Mouse (Mus musculus): ENCODE measurements around the gene Col6a5. TPM values are rescaled to one million over a fixed set of nuclear protein-coding genes. Genes with fewer than 3 reads are reported as not detected.
"Not testable (repeated sequence)": the region's sequence is repeated elsewhere in the genome, so short reads cannot be mapped to it uniquely, and the experiment has no call there.

Col6a5 gene
- polyA plus RNA-seq, 1 experiment from 2014 or later, result 3.6 TPM

- Histone ChIP-seq H3K9me3 (ENCODE audit: control insufficient read depth) (no peaks in the 10 kb centered on the region), H3K27me3 (replicated peaks; ENCODE audit: control insufficient read depth, insufficient read depth, low read length) (no peaks in the 10 kb centered on the region), H3K36me3 (ENCODE audit: control insufficient read depth, insufficient read depth) (no peaks in the 10 kb centered on the region), H3K9ac (ENCODE audit: low read depth, low read length) (no peak overlapping the region), H3K4me3 (ENCODE audit: low read depth, low read length) (no peak overlapping the region), H3K4me2 (replicated peaks; ENCODE audit: low read depth) (no peak overlapping the region), H3K27ac (ENCODE audit: low read depth, low read length) (no peak overlapping the region), H3K4me1 (replicated peaks; ENCODE audit: control insufficient read depth, insufficient read depth, low read length) (no peaks in the 10 kb centered on the region)
- no peak for ATAC-seq
- no peak for TF ChIP-seq CTCF (IDR thresholded peaks at IDR 0.05; ENCODE audit: low read depth)
- 85% methylated on average over 5 of the region's 5 CpGs for WGBS
Observed at GRCm38 (mm10) chr9:105847261-105847660, 113.2 kb downstream of the Col6a5 start.

- H3K4me2 ChIP-seq (replicated peaks; ENCODE audit: low read depth); H3K9me3 ChIP-seq (ENCODE audit: control insufficient read depth); H3K4me3 ChIP-seq (ENCODE audit: low read depth, low read length); H3K4me1 ChIP-seq (replicated peaks; ENCODE audit: control insufficient read depth, insufficient read depth, low read length); H3K9ac ChIP-seq (ENCODE audit: low read depth, low read length); H3K27me3 ChIP-seq (replicated peaks; ENCODE audit: control insufficient read depth, insufficient read depth, low read length); H3K27ac ChIP-seq (ENCODE audit: low read depth, low read length); H3K36me3 ChIP-seq (ENCODE audit: control insufficient read depth, insufficient read depth); ATAC-seq: not testable (repeated sequence)
- 35% methylated on average over 5 of the region's 5 CpGs for WGBS
Observed at GRCm38 (mm10) chr9:105841386-105841785, 119.1 kb downstream of the Col6a5 start.

- Histone ChIP-seq H3K4me1 (replicated peaks; ENCODE audit: control insufficient read depth, insufficient read depth, low read length) (no peaks in the 10 kb centered on the region), H3K9ac (ENCODE audit: low read depth, low read length) (no peak overlapping the region), H3K27ac (ENCODE audit: low read depth, low read length) (no peak overlapping the region), H3K27me3 (replicated peaks; ENCODE audit: control insufficient read depth, insufficient read depth, low read length) (no peaks in the 10 kb centered on the region), H3K9me3 (ENCODE audit: control insufficient read depth) (no peaks in the 10 kb centered on the region), H3K4me2 (replicated peaks; ENCODE audit: low read depth) (no peak overlapping the region), H3K36me3 (ENCODE audit: control insufficient read depth, insufficient read depth) (no peaks in the 10 kb centered on the region), H3K4me3 (ENCODE audit: low read depth, low read length) (no peak overlapping the region)
- TF ChIP-seq CTCF (IDR thresholded peaks at IDR 0.05; ENCODE audit: low read depth), result no peak
- no peak for ATAC-seq
- WGBS, result 88% methylated on average over 5 of the region's 5 CpGs
Observed at GRCm38 (mm10) chr9:105839147-105839515, 121.3 kb downstream of the Col6a5 start.

GRCm38 (mm10) chr9:105838396-105839146 lies 121.9 kb downstream of the Col6a5 start:
- Histone ChIP-seq H3K27ac (ENCODE audit: low read depth, low read length) (no peak overlapping the region), H3K4me2 (replicated peaks; ENCODE audit: low read depth) (no peak overlapping the region), H3K9ac (ENCODE audit: low read depth, low read length) (no peak overlapping the region), H3K36me3 (ENCODE audit: control insufficient read depth, insufficient read depth) (no peaks in the 10 kb centered on the region), H3K4me3 (ENCODE audit: low read depth, low read length) (no peak overlapping the region), H3K4me1 (replicated peaks; ENCODE audit: control insufficient read depth, insufficient read depth, low read length) (no peaks in the 10 kb centered on the region), H3K9me3 (ENCODE audit: control insufficient read depth) (no peaks in the 10 kb centered on the region), H3K27me3 (replicated peaks; ENCODE audit: control insufficient read depth, insufficient read depth, low read length) (no peaks in the 10 kb centered on the region)
- 0 out of 2 replicates have a peak, but pooled peaks have one; percentile 7 for TF ChIP-seq CTCF (IDR thresholded peaks at IDR 0.05; ENCODE audit: low read depth)
- WGBS, result 84% methylated on average over 4 of the region's 4 CpGs
- ATAC-seq, result no peak

GRCm38 (mm10) chr9:105835587-105835986 lies 124.9 kb downstream of the Col6a5 start:
- no peak overlapping the region for H3K4me3 ChIP-seq (ENCODE audit: low read depth, low read length)
- H3K27ac ChIP-seq (ENCODE audit: low read depth, low read length), result no peak overlapping the region
- no peaks in the 10 kb centered on the region for H3K4me1 ChIP-seq (replicated peaks; ENCODE audit: control insufficient read depth, insufficient read depth, low read length)
- 66% methylated on average over 7 of the region's 7 CpGs for WGBS
- H3K9ac ChIP-seq (ENCODE audit: low read depth, low read length), result no peak overlapping the region
- no peaks in the 10 kb centered on the region for H3K9me3 ChIP-seq (ENCODE audit: control insufficient read depth)
- no peaks in the 10 kb centered on the region for H3K27me3 ChIP-seq (replicated peaks; ENCODE audit: control insufficient read depth, insufficient read depth, low read length)
- no peak for TF ChIP-seq CTCF (IDR thresholded peaks at IDR 0.05; ENCODE audit: low read depth)
- H3K36me3 ChIP-seq (ENCODE audit: control insufficient read depth, insufficient read depth), result no peaks in the 10 kb centered on the region
- ATAC-seq, result no peak
- H3K4me2 ChIP-seq (replicated peaks; ENCODE audit: low read depth), result no peak overlapping the region

- H3K9me3 ChIP-seq (ENCODE audit: control insufficient read depth), result no peaks in the 10 kb centered on the region
- no peak overlapping the region for H3K4me2 ChIP-seq (replicated peaks; ENCODE audit: low read depth)
- no peak overlapping the region for H3K9ac ChIP-seq (ENCODE audit: low read depth, low read length)
- H3K27me3 ChIP-seq (replicated peaks; ENCODE audit: control insufficient read depth, insufficient read depth, low read length), result no peaks in the 10 kb centered on the region
- no peak overlapping the region for H3K27ac ChIP-seq (ENCODE audit: low read depth, low read length)
- H3K4me1 ChIP-seq (replicated peaks; ENCODE audit: control insufficient read depth, insufficient read depth, low read length), result no peaks in the 10 kb centered on the region
- no peaks in the 10 kb centered on the region for H3K36me3 ChIP-seq (ENCODE audit: control insufficient read depth, insufficient read depth)
- 43% methylated on average over 4 of the region's 4 CpGs for WGBS
- H3K4me3 ChIP-seq (ENCODE audit: low read depth, low read length), result no peak overlapping the region
- TF ChIP-seq CTCF (IDR thresholded peaks at IDR 0.05; ENCODE audit: low read depth), result peak; percentile 44
- ATAC-seq, result no peak
Observed at GRCm38 (mm10) chr9:105834799-105835198, 125.6 kb downstream of the Col6a5 start.

All from intestine, postnatal 0 days (tissue).